Mouse (Mus musculus) lung, postnatal 0 days (tissue): ENCODE results near the gene Lrp10.

ENCODE experiments used
- CTCF ChIP-seq: IDR thresholded peaks from 2 replicates; pipeline ENCODE4 v1.5.1; 2016; ENCODE audit warnings: antibody characterized with exemption, mild to moderate bottlenecking
- EP300 ChIP-seq: IDR thresholded peaks from 2 replicates; pipeline ENCODE4 v1.6.1; 2016; ENCODE audit warnings: antibody characterized with exemption, mild to moderate bottlenecking, control low read depth

- no peak for TF ChIP-seq CTCF
- TF ChIP-seq EP300, result no peak
These were observed 35.5 kb upstream of the Lrp10 start for GRCm38 (mm10) chr14:54428421-54428820.
